Mouse (Mus musculus) ES-Bruce4 (cell line): ENCODE measurements at regions not wholly inside any gene's neighbourhood (a gene's known extent, or its start where the extent isn't known, plus 50 kb on each side); places are given as distances from the start of the nearest gene placed in this dataset.

Source experiments
- H3K27ac ChIP-seq: 2 replicates; pipeline ENCODE4 v1.5.1; 2012; ENCODE audit warnings: low read length, inconsistent platforms; ENCODE audit not compliant: insufficient read depth
- H3K27me3 ChIP-seq: 2 replicates; pipeline ENCODE4 v1.6.1; 2012; ENCODE audit warnings: mild to moderate bottlenecking, low read length, inconsistent platforms; ENCODE audit not compliant: control insufficient read depth, poor library complexity, insufficient read depth, severe bottlenecking
- H3K36me3 ChIP-seq: 2 replicates; pipeline ENCODE4 v1.6.1; 2012; ENCODE audit warnings: inconsistent platforms, mild to moderate bottlenecking, low read length, moderate library complexity; ENCODE audit not compliant: control insufficient read depth, poor library complexity, insufficient read depth, severe bottlenecking
- H3K4me1 ChIP-seq: one replicate; pipeline ENCODE4 v1.8.1; 2011; ENCODE audit warnings: low read length; ENCODE audit not compliant: control insufficient read depth, insufficient read depth
- H3K4me3 ChIP-seq: 2 replicates; pipeline ENCODE4 v1.5.1; 2011; ENCODE audit warnings: low read depth, mild to moderate bottlenecking, low read length
- H3K9ac ChIP-seq: 2 replicates; pipeline ENCODE4 v1.6.1; 2012; ENCODE audit warnings: low read depth, mild to moderate bottlenecking, inconsistent platforms; ENCODE audit not compliant: poor library complexity, severe bottlenecking
- H3K9me3 ChIP-seq: replicated peaks from 2 replicates; pipeline ENCODE4 v1.6.1; 2012; ENCODE audit warnings: mild to moderate bottlenecking, low read length, inconsistent platforms; ENCODE audit not compliant: control insufficient read depth, poor library complexity, insufficient read depth, severe bottlenecking
- CTCF ChIP-seq: IDR thresholded peaks from one replicate; pipeline ENCODE4 v1.8.1; 2011; ENCODE audit warnings: low read depth, low read length
- EP300 ChIP-seq: IDR thresholded peaks from 2 replicates; pipeline ENCODE4 v1.6.1; 2011; ENCODE audit warnings: low read depth, low read length; ENCODE audit not compliant: insufficient read depth
- POLR2A ChIP-seq: IDR thresholded peaks from one replicate; pipeline ENCODE4 v1.8.1; 2011; ENCODE audit warnings: low read length; ENCODE audit not compliant: insufficient read depth

- Histone ChIP-seq H3K4me1 (no peaks in the 10 kb centered on the region), H3K27me3 (no peaks in the 10 kb centered on the region)
- no peak for TF ChIP-seq EP300
- no peak for TF ChIP-seq POLR2A
- TF ChIP-seq CTCF: no peak
These were observed 529.4 kb downstream of the Pdha2 start for GRCm38 (mm10) chr3:140682794-140683193.

GRCm38 (mm10) chr3:140645785-140646388 lies 566.3 kb downstream of the Pdha2 start:
- H3K9me3 ChIP-seq: no peaks in the 10 kb centered on the region
- H3K36me3 ChIP-seq: no peaks in the 10 kb centered on the region
- H3K4me3 ChIP-seq: no peak overlapping the region
- no peak overlapping the region for H3K9ac ChIP-seq
- TF ChIP-seq EP300 (no peak), CTCF (no peak), POLR2A (no peak)
- H3K27me3 ChIP-seq: no peaks in the 10 kb centered on the region
- H3K27ac ChIP-seq: no peak overlapping the region
- H3K4me1 ChIP-seq: no peaks in the 10 kb centered on the region

More at GRCm38 (mm10) chr3:140682794-140683193, 529.4 kb downstream of the Pdha2 start:
- H3K36me3 ChIP-seq: no peaks in the 10 kb centered on the region
- H3K27ac ChIP-seq: no peak overlapping the region
- H3K9me3 ChIP-seq: no peaks in the 10 kb centered on the region
- no peak overlapping the region for H3K9ac ChIP-seq
- no peak overlapping the region for H3K4me3 ChIP-seq

GRCm38 (mm10) chr3:140619885-140620284 lies 592.3 kb downstream of the Pdha2 start:
- Histone ChIP-seq H3K27ac (no peak overlapping the region), H3K9ac (no peak overlapping the region), H3K27me3 (no peaks in the 10 kb centered on the region), H3K36me3 (no peaks in the 10 kb centered on the region), H3K4me1 (no peaks in the 10 kb centered on the region), H3K9me3 (no peaks in the 10 kb centered on the region), H3K4me3 (no peak overlapping the region)
- TF ChIP-seq CTCF (no peak), POLR2A (no peak), EP300 (no peak)
